Mouse (Mus musculus): Measurements from ENCODE around the gene Scg5.

GRCm38 (mm10) chr2:113779336-113779735 is 49.6 kb downstream of the Scg5 start:
- no peak for TF ChIP-seq GATA1 (IDR thresholded peaks at IDR 0.05; ENCODE audit: low read length)
- no peak for TF ChIP-seq TAL1 (IDR thresholded peaks at IDR 0.05; ENCODE audit: low read length)
